Mouse (Mus musculus) limb, embryonic 14.5 days (tissue): Measurements from ENCODE around the gene Khdc3. TPM values are rescaled to one million over a fixed set of nuclear protein-coding genes. Genes with fewer than 3 reads are reported as not detected.
A peak's percentile ranks its signal among the peaks of the same experiment; 100 is the strongest.

Experiments
- ATAC-seq: fragments of 200-750 bp; cut with Nextera tagmentation; 2 replicates; pipeline ENCODE4 v1.8.0; 2017; ENCODE audit warnings: low read depth, moderate number of reproducible peaks, moderate TSS enrichment; ENCODE audit not compliant: low FRiP score
- DNase-seq: peaks from one replicate; pipeline ENCODE4 v3.0.0-alpha.2; 2015; ENCODE audit warnings: low spot score
- H3K27ac ChIP-seq: fragments of 300-500 bp; sonication (generic); replicated peaks from 2 replicates; pipeline ENCODE4 v1.5.1; 2014; ENCODE audit warnings: low read depth, mild to moderate bottlenecking, low read length, moderate library complexity, mixed read lengths
- H3K27me3 ChIP-seq: fragments of 300-500 bp; sonication (generic); 2 replicates; pipeline ENCODE4 v1.6.1; 2014; ENCODE audit warnings: low read length, mixed read lengths; ENCODE audit not compliant: control insufficient read depth, insufficient read depth
- H3K36me3 ChIP-seq: fragments of 300-500 bp; sonication (generic); 2 replicates; pipeline ENCODE4 v1.6.1; 2014; ENCODE audit warnings: mild to moderate bottlenecking, low read length, moderate library complexity, mixed read lengths; ENCODE audit not compliant: control insufficient read depth, insufficient read depth
- H3K4me1 ChIP-seq: fragments of 300-500 bp; sonication (generic); 2 replicates; pipeline ENCODE4 v1.6.1; 2014; ENCODE audit warnings: antibody characterized with exemption, low read length, mixed read lengths; ENCODE audit not compliant: control insufficient read depth, insufficient read depth
- H3K4me2 ChIP-seq: fragments of 300-500 bp; sonication (generic); replicated peaks from 2 replicates; pipeline ENCODE4 v1.6.1; 2014; ENCODE audit warnings: low read depth, mild to moderate bottlenecking, low read length, moderate library complexity; ENCODE audit not compliant: severe bottlenecking
- H3K4me3 ChIP-seq: fragments of 300-500 bp; sonication (generic); replicated peaks from 2 replicates; pipeline ENCODE4 v1.5.1; 2014; ENCODE audit warnings: low read length
- H3K9ac ChIP-seq: fragments of 300-500 bp; sonication (generic); 2 replicates; pipeline ENCODE4 v1.6.1; 2014; ENCODE audit warnings: mild to moderate bottlenecking, low read depth, low read length, moderate library complexity; ENCODE audit not compliant: severe bottlenecking
- H3K9me3 ChIP-seq: fragments of 300-500 bp; sonication (generic); 2 replicates; pipeline ENCODE4 v1.6.1; 2016; ENCODE audit warnings: low read length; ENCODE audit not compliant: control insufficient read depth
- POLR2A ChIP-seq: fragments of 200-500 bp; IDR thresholded peaks from 2 replicates; pipeline ENCODE4 v1.8.0; 2012; ENCODE audit warnings: inconsistent platforms, mild to moderate bottlenecking, moderate library complexity, borderline replicate concordance; ENCODE audit not compliant: insufficient read depth, insufficient read length; ENCODE audit errors: extremely low read depth
- WGBS: fragments of 180-500 bp; shearing (Covaris S2); extraction: QIAGEN DNeasy Blood & Tissue Kit; methylation state at CpG from one replicate; pipeline ENCODE4 v1.1.7; 2014; 5-methylcytosine and 5-hydroxymethylcytosine counted together
- polyA plus RNA-seq, 2 experiments: library from polyadenylated mRNA; depleted of rRNA in 1 of 2; stranded (reverse) in 1 of 2; unstranded in 1 of 2; fragments of >200 nt; fragmentation: Nextera tagmentation in 1 of 2; extraction: Ambion mirVana in 1 of 2; gene quantifications; 2 replicates each; pipeline versions ENCODE4 v1.2.1 to v1.2.3; 2012 to 2014

Gene Khdc3
- polyA plus RNA-seq (2012; rRNA removed) = 0.04 and 0.06 TPM in 2 replicates
- 0.15 and 0.21 TPM in 2 replicates for polyA plus RNA-seq (2014; fragmentation: Nextera tagmentation; extraction: Ambion mirVana)

- 80% methylated on average over 5 of the region's 5 CpGs for WGBS
- DNase-seq = no peak
- Histone ChIP-seq H3K4me2 (no peak within 1 kb of the TSS), H3K27me3 (0 out of 2 replicates have a peak, but pooled peaks cover 2% of the 10 kb centered on the region), H3K9me3 (no peaks in the 10 kb centered on the region), H3K4me3 (no peak within 1 kb of the TSS), H3K27ac (no peak within 1 kb of the TSS), H3K9ac (no peak within 1 kb of the TSS), H3K36me3 (no peaks in the 10 kb centered on the region), H3K4me1 (peaks cover 6% of the 10 kb centered on the region; the same call in 1 of the 2 replicates)
- ATAC-seq = no peak
- TF ChIP-seq POLR2A = no peak
Observed at GRCm38 (mm10) chr9:73101536-73101935, at the start of gene Khdc3. Gene Khdc3 (plus strand): TSS chr9:73101836.

- 38% methylated on average over 10 of the region's 10 CpGs for WGBS
- Histone ChIP-seq H3K4me1 (peaks cover 4% of the 10 kb centered on the region; the same call in 1 of the 2 replicates), H3K4me3 (no peak overlapping the region), H3K9me3 (no peaks in the 10 kb centered on the region), H3K4me2 (no peak overlapping the region), H3K9ac (no peak overlapping the region), H3K27ac (no peak overlapping the region), H3K27me3 (no peaks in the 10 kb centered on the region), H3K36me3 (no peaks in the 10 kb centered on the region)
- no peak for ATAC-seq
- no peak for DNase-seq
- no peak for TF ChIP-seq POLR2A
Observed at GRCm38 (mm10) chr9:73055441-73055911, 46.2 kb upstream of the Khdc3 start.

- Histone ChIP-seq H3K4me1 (peaks cover 10% of the 10 kb centered on the region), H3K9ac (no peak overlapping the region), H3K27me3 (no peaks in the 10 kb centered on the region), H3K4me2 (no peak overlapping the region), H3K4me3 (no peak overlapping the region), H3K36me3 (no peaks in the 10 kb centered on the region), H3K9me3 (no peaks in the 10 kb centered on the region), H3K27ac (no peak overlapping the region)
- WGBS = 90% methylated on average over 4 of the region's 4 CpGs
- ATAC-seq (no peak), DNase-seq (no peak)
- no peak for TF ChIP-seq POLR2A
Observed at GRCm38 (mm10) chr9:73059224-73059623, 42.4 kb upstream of the Khdc3 start.

GRCm38 (mm10) chr9:73063621-73064290, 37.9 kb upstream of the Khdc3 start:
- Histone ChIP-seq H3K4me1 (peaks cover 13% of the 10 kb centered on the region), H3K9ac (peak overlapping the region; percentile 36), H3K9me3 (no peaks in the 10 kb centered on the region), H3K36me3 (no peaks in the 10 kb centered on the region), H3K27ac (peak overlapping the region; percentile 48; the same call in 1 of the 2 replicates), H3K4me2 (peak overlapping the region; percentile 45), H3K27me3 (no peaks in the 10 kb centered on the region), H3K4me3 (peak overlapping the region; percentile 15; the same call in 1 of the 2 replicates)
- DNase-seq (no peak), ATAC-seq (peak; percentile 55; the same call in 1 of the 2 replicates)
- no peak for TF ChIP-seq POLR2A
- 9% methylated on average over 15 of the region's 15 CpGs for WGBS

GRCm38 (mm10) chr9:73067086-73067485, 34.5 kb upstream of the Khdc3 start:
- no peak overlapping the region; the same call in 1 of the 2 replicates for H3K4me3 ChIP-seq
- peak; percentile 56 for ATAC-seq

More at GRCm38 (mm10) chr9:73067086-73067485, 34.5 kb upstream of the Khdc3 start:
- Histone ChIP-seq H3K9ac (no peak overlapping the region), H3K9me3 (no peaks in the 10 kb centered on the region), H3K4me2 (peak overlapping the region; percentile 8; the same call in 1 of the 2 replicates), H3K36me3 (no peaks in the 10 kb centered on the region), H3K4me1 (peaks cover 13% of the 10 kb centered on the region), H3K27me3 (no peaks in the 10 kb centered on the region), H3K27ac (no peak overlapping the region)
- 20% methylated on average over 9 of the region's 10 CpGs for WGBS
- peak; percentile 21 for DNase-seq
- TF ChIP-seq POLR2A = no peak
